Mouse (Mus musculus) hindbrain, embryonic 16.5 days (tissue): Measurements from ENCODE around the gene Klf9. TPM values are rescaled to one million over a fixed set of nuclear protein-coding genes. Genes with fewer than 3 reads are reported as not detected.

Experiments
- microRNA counts: library from miRNA; unstranded; fragments of <30 nt; microRNA quantifications from one replicate; lab custom pipeline; 2016
- microRNA-seq: library from miRNA; unstranded; fragments of <30 nt; microRNA quantifications from one replicate; pipeline ENCODE4, GENCODE M21; 2017
- polyA plus RNA-seq: library from polyadenylated mRNA; unstranded; fragments of >200 nt; fragmentation: Nextera tagmentation; extraction: Ambion mirVana; gene quantifications from 2 replicates; pipeline ENCODE4 v1.2.1, GENCODE M21; 2015

The Klf9 gene
- polyA plus RNA-seq, 1 experiment from 2014 or later = 4.9 TPM

MicroRNAs within 50 kb of the gene (microRNA counts, 519-probe panel; counts per million panel counts)
- not detected for microRNA mmu-miR-1192 (lab: Ali Mortazavi, UCI)

Small RNA genes within 50 kb of the gene (microRNA-seq; reads per million reads assigned to microRNA genes)
- not detected for gene Mir1192

Other genes with a start within 250 kb of the Klf9 start
- 21.2 and 22.5 TPM in 2 replicates for gene Smc5, start 132.7 kb downstream of the Klf9 start, polyA plus RNA-seq